ENCODE assay signal across 10 mouse cellular contexts in the genomic region with DNA sequence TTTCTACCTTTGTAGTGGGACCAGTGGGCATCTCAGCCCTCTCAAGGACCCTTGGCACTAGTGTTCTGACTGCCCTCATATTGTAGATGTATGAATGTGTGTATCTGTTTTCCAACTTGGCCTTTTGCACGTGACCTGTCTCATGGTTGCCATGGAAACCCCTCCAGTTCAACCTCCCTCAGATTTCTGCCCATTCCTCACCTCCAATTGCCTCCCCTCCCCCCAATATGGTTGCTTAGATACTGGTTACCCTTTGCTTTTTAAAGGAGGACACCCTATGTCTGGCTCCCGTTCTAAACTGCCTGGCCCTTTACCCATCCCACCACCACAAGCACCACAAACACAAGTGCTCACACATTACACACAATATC. TPM values are rescaled to one million over a fixed set of nuclear protein-coding genes. Genes with fewer than 3 reads are reported as not detected.
DNase-seq lines count a peak whose midpoint lies in the region; ATAC-seq and TF ChIP-seq lines count a peak whose summit lies in the region.
"Had no signal": no experiment of that assay in that cellular context is flagged by ENCODE, and none has a peak within 500 bp of the region (broad histone marks: within the 10 kb centered on the region; RNA-seq: fewer than 3 reads in every experiment).

No protein-coding gene starts in this region.

- no peak for TF ChIP-seq EP300 in heart, postnatal 0 days (IDR thresholded peaks at IDR 0.05; ENCODE audit: low read depth)

- no peak for DNase-seq in heart, postnatal 0 days (ENCODE audit: low spot score)
- no peak for DNase-seq in heart, postnatal 36 days
- peak; percentile 76 for DNase-seq in embryo, embryonic 10.5 days (ENCODE audit: low spot score)
- DNase-seq in midbrain, postnatal 0 days (ENCODE audit: low spot score), result peak; percentile 90
- no peak for DNase-seq in urinary bladder, postnatal 10 days (ENCODE audit: low spot score)
- no peak for DNase-seq in spleen, postnatal 10 days (ENCODE audit: low spot score in 2 of 2)

- no peak for ATAC-seq in heart, postnatal 0 days (ENCODE audit: insufficient read depth, low read depth)
- ATAC-seq in hindbrain, embryonic 13.5 days (ENCODE audit: low FRiP score), result peak; percentile 47
- peak; percentile 59 for ATAC-seq in midbrain, postnatal 0 days (ENCODE audit: low FRiP score)
- ATAC-seq in erythroblast, adult 5-6 weeks (replicated peaks; ENCODE audit: low FRiP score, poor library complexity, severe bottlenecking), result no peak

- no peak for TF ChIP-seq CTCF in heart, postnatal 0 days (IDR thresholded peaks at IDR 0.05; ENCODE audit: low read depth)
- no peak for TF ChIP-seq CTCF in midbrain, postnatal 0 days (IDR thresholded peaks at IDR 0.05)

- H3K9me3 ChIP-seq in heart, postnatal 0 days (replicated peaks; ENCODE audit: control insufficient read depth, low read length), result no peaks in the 10 kb centered on the region
- no peaks in the 10 kb centered on the region for H3K9me3 ChIP-seq in hindbrain, embryonic 13.5 days
- H3K9me3 ChIP-seq in midbrain, postnatal 0 days (ENCODE audit: low read length), result no peaks in the 10 kb centered on the region

- intact Hi-C loops in heart, postnatal 36 days (cut with DNase I), result no loop called here

- H3K27me3 ChIP-seq in heart, postnatal 0 days (ENCODE audit: control insufficient read depth, insufficient read depth, low read length), result peaks cover 18% of the 10 kb centered on the region; the same call in 1 of the 2 replicates
- peaks cover 7% of the 10 kb centered on the region; the same call in 1 of the 2 replicates for H3K27me3 ChIP-seq in hindbrain, embryonic 13.5 days
- H3K27me3 ChIP-seq in midbrain, postnatal 0 days (ENCODE audit: insufficient read depth, low read length), result no peaks in the 10 kb centered on the region

- H3K9ac ChIP-seq in heart, postnatal 0 days (replicated peaks; ENCODE audit: low read depth, low read length), result no peak overlapping the region
- H3K9ac ChIP-seq in hindbrain, embryonic 13.5 days, result peak overlapping the region; percentile 84
- H3K9ac ChIP-seq in midbrain, postnatal 0 days (replicated peaks; ENCODE audit: low read length, poor library complexity, severe bottlenecking), result peak overlapping the region; percentile 86

- H3K4me2 ChIP-seq in heart, postnatal 0 days (ENCODE audit: low read depth, low read length), result peak overlapping the region; percentile 94
- peak overlapping the region; percentile 87 for H3K4me2 ChIP-seq in hindbrain, embryonic 13.5 days
- H3K4me2 ChIP-seq in midbrain, postnatal 0 days (ENCODE audit: low read depth, low read length, poor library complexity, severe bottlenecking), result peak overlapping the region; percentile 58

- H3K36me3 ChIP-seq in heart, postnatal 0 days (replicated peaks; ENCODE audit: control insufficient read depth, insufficient read depth, low read length), result no peaks in the 10 kb centered on the region
- peaks cover 4% of the 10 kb centered on the region; the same call in 1 of the 2 replicates for H3K36me3 ChIP-seq in hindbrain, embryonic 13.5 days
- H3K36me3 ChIP-seq in midbrain, postnatal 0 days (ENCODE audit: insufficient read depth, low read length), result peaks cover 6% of the 10 kb centered on the region; the same call in 1 of the 2 replicates

- peak overlapping the region; percentile 60; the same call in 1 of the 2 replicates for H3K4me3 ChIP-seq in heart, postnatal 0 days (ENCODE audit: low read depth, low read length)
- H3K4me3 ChIP-seq in hindbrain, embryonic 13.5 days, result peak overlapping the region; percentile 71
- peak overlapping the region; percentile 76 for H3K4me3 ChIP-seq in midbrain, postnatal 0 days (ENCODE audit: low read depth, low read length)

- 61% methylated on average over 2 of the region's 2 CpGs for WGBS in heart, postnatal 0 days
- 4% methylated on average over 2 of the region's 2 CpGs for WGBS in hindbrain, embryonic 13.5 days
- WGBS in midbrain, postnatal 0 days, result 5% methylated on average over 2 of the region's 2 CpGs

- peaks cover 18% of the 10 kb centered on the region for H3K4me1 ChIP-seq in heart, postnatal 0 days (ENCODE audit: control insufficient read depth, insufficient read depth)
- peaks cover 55% of the 10 kb centered on the region for H3K4me1 ChIP-seq in hindbrain, embryonic 13.5 days (replicated peaks)
- peaks cover 7% of the 10 kb centered on the region for H3K4me1 ChIP-seq in midbrain, postnatal 0 days (ENCODE audit: insufficient read depth, low read length)

- no peak overlapping the region for H3K27ac ChIP-seq in heart, postnatal 0 days (ENCODE audit: low read depth)
- H3K27ac ChIP-seq in hindbrain, embryonic 13.5 days, result peak overlapping the region; percentile 89
- peak overlapping the region; percentile 89 for H3K27ac ChIP-seq in midbrain, postnatal 0 days (ENCODE audit: low read depth, low read length)

RNA-seq across cellular contexts. Expression of a gene that starts 1.3 kb away (rescaled TPM):
- 18.1 and 23.7 TPM in 2 replicates for total RNA-seq in heart, postnatal 0 days (2014; rRNA removed; ENCODE audit: low replicate concordance)
- 26.6 and 29.4 TPM in 2 replicates for polyA plus RNA-seq in heart, postnatal 0 days (2015; fragmentation: Nextera tagmentation; extraction: Ambion mirVana)
- 10 to 100 TPM; 15.9 to 16.6 TPM for total RNA-seq in heart, postnatal 36 days (2021)
- polyA plus RNA-seq in hindbrain, embryonic 13.5 days (2015; fragmentation: Nextera tagmentation; extraction: Ambion mirVana), result 354 and 379 TPM in 2 replicates
- total RNA-seq in midbrain, postnatal 0 days (2014; rRNA removed), result 482 and 524 TPM in 2 replicates
- polyA plus RNA-seq in midbrain, postnatal 0 days (2015; fragmentation: Nextera tagmentation; extraction: Ambion mirVana), result 944 and 984 TPM in 2 replicates
- total RNA-seq in erythroblast, adult 5-6 weeks (2015; ENCODE audit: low replicate concordance), result not detected in 2 replicates
- not detected in 2 replicates for total RNA-seq in erythroblast, adult 5-6 weeks (2017; ENCODE audit: low replicate concordance)
- total RNA-seq: common myeloid progenitor, adult 5-6 weeks had no signal

RNA-seq across cellular contexts. Expression of a gene that starts 28.1 kb away (rescaled TPM):
- total RNA-seq in heart, postnatal 0 days (2014; rRNA removed; ENCODE audit: low replicate concordance), result not detected in 2 replicates
- 0.70 and 0.71 TPM in 2 replicates for polyA plus RNA-seq in heart, postnatal 0 days (2015; fragmentation: Nextera tagmentation; extraction: Ambion mirVana)
- 1 to 10 TPM; 2.2 to 3.6 TPM for total RNA-seq in heart, postnatal 36 days (2021)
- 4.5 and 6.4 TPM in 2 replicates for polyA plus RNA-seq in hindbrain, embryonic 13.5 days (2015; fragmentation: Nextera tagmentation; extraction: Ambion mirVana)
- total RNA-seq in midbrain, postnatal 0 days (2014; rRNA removed), result 36.9 and 40.8 TPM in 2 replicates
- polyA plus RNA-seq in midbrain, postnatal 0 days (2015; fragmentation: Nextera tagmentation; extraction: Ambion mirVana), result 21.0 and 27.4 TPM in 2 replicates
- not detected in 2 replicates for total RNA-seq in erythroblast, adult 5-6 weeks (2015; ENCODE audit: low replicate concordance)
- total RNA-seq in erythroblast, adult 5-6 weeks (2017; ENCODE audit: low replicate concordance), result not detected in 2 replicates

RNA-seq across cellular contexts. Expression of a gene that starts 52.4 kb away (rescaled TPM):
- total RNA-seq in heart, postnatal 0 days (2014; rRNA removed; ENCODE audit: low replicate concordance), result 0.15 TPM in 1 of 2 replicates, not detected in the other
- polyA plus RNA-seq in heart, postnatal 0 days (2015; fragmentation: Nextera tagmentation; extraction: Ambion mirVana), result 0.16 and 0.23 TPM in 2 replicates
- total RNA-seq in heart, postnatal 36 days (2021), result 1 to 10 TPM; 2.4 to 3.6 TPM
- not detected in 2 replicates for polyA plus RNA-seq in hindbrain, embryonic 13.5 days (2015; fragmentation: Nextera tagmentation; extraction: Ambion mirVana)
- 0.05 TPM in 1 of 2 replicates, not detected in the other for total RNA-seq in midbrain, postnatal 0 days (2014; rRNA removed)
- polyA plus RNA-seq in midbrain, postnatal 0 days (2015; fragmentation: Nextera tagmentation; extraction: Ambion mirVana), result not detected in 2 replicates
- not detected in 2 replicates for total RNA-seq in erythroblast, adult 5-6 weeks (2015; ENCODE audit: low replicate concordance)
- not detected in 2 replicates for total RNA-seq in erythroblast, adult 5-6 weeks (2017; ENCODE audit: low replicate concordance)
- total RNA-seq: common myeloid progenitor, adult 5-6 weeks; left cerebral cortex, postnatal 10 days had no signal

RNA-seq across cellular contexts. Expression of a gene that starts 55.1 kb away (rescaled TPM):
- total RNA-seq in heart, postnatal 0 days (2014; rRNA removed; ENCODE audit: low replicate concordance), result 0.84 TPM in 1 of 2 replicates, not detected in the other
- polyA plus RNA-seq in heart, postnatal 0 days (2015; fragmentation: Nextera tagmentation; extraction: Ambion mirVana), result 0.04 and 0.07 TPM in 2 replicates
- total RNA-seq in heart, postnatal 36 days (2021), result not detected
- 11.1 and 11.2 TPM in 2 replicates for polyA plus RNA-seq in hindbrain, embryonic 13.5 days (2015; fragmentation: Nextera tagmentation; extraction: Ambion mirVana)
- 39.1 and 42.1 TPM in 2 replicates for total RNA-seq in midbrain, postnatal 0 days (2014; rRNA removed)
- 14.4 and 14.6 TPM in 2 replicates for polyA plus RNA-seq in midbrain, postnatal 0 days (2015; fragmentation: Nextera tagmentation; extraction: Ambion mirVana)
- total RNA-seq in erythroblast, adult 5-6 weeks (2015; ENCODE audit: low replicate concordance), result not detected in 2 replicates
- not detected in 2 replicates for total RNA-seq in erythroblast, adult 5-6 weeks (2017; ENCODE audit: low replicate concordance)
- total RNA-seq: common myeloid progenitor, adult 5-6 weeks had no signal

Comparison
In these comparisons a context has a peak if more than half of its experiments do, and no peak if none do; other contexts are left out.
1. ATAC-seq: peak in hindbrain, embryonic 13.5 days (single experiment) and midbrain, postnatal 0 days (single experiment); none in heart, postnatal 0 days (single experiment) and erythroblast, adult 5-6 weeks (single experiment).
2. DNase-seq: peak in embryo, embryonic 10.5 days (single experiment) and midbrain, postnatal 0 days (single experiment); none in heart, postnatal 0 days (single experiment), heart, postnatal 36 days (0 of 2), urinary bladder, postnatal 10 days (single experiment) and spleen, postnatal 10 days (0 of 2).
3. RNA of a gene that starts 1.3 kb away (total RNA-seq): 482 to 524 TPM in midbrain, postnatal 0 days; 18.1 to 23.7 TPM in heart, postnatal 0 days, 15.9 to 16.6 TPM in heart, postnatal 36 days and not detected in erythroblast, adult 5-6 weeks; every median in the first group is over 10 times any median in the second.
4. Peak in every context shown above with its lines, with median percentiles within 50 percentile points of each other: H3K4me2 ChIP-seq and H3K4me3 ChIP-seq.